Mouse (Mus musculus) heart, embryonic 12.5 days (tissue): Measurements from ENCODE around the gene Entpd4b. TPM values are rescaled to one million over a fixed set of nuclear protein-coding genes. Genes with fewer than 3 reads are reported as not detected.
"Not testable (repeated sequence)": the region's sequence is repeated elsewhere in the genome, so short reads cannot be mapped to it uniquely, and the experiment has no call there.

Experiments
- ATAC-seq: fragments of 200-750 bp; cut with Nextera tagmentation; 2 replicates; pipeline ENCODE4 v1.8.0; 2017; ENCODE audit warnings: moderate TSS enrichment, moderate library complexity; ENCODE audit not compliant: insufficient number of reproducible peaks, low FRiP score
- H3K27ac ChIP-seq: fragments of 300-500 bp; sonication (generic); 2 replicates; pipeline ENCODE4 v1.5.1; 2016; ENCODE audit warnings: mild to moderate bottlenecking, moderate library complexity; ENCODE audit not compliant: poor library complexity, severe bottlenecking
- H3K27me3 ChIP-seq: fragments of 300-500 bp; sonication (generic); replicated peaks from 2 replicates; pipeline ENCODE4 v1.6.1; 2016; ENCODE audit warnings: mild to moderate bottlenecking, moderate library complexity
- H3K36me3 ChIP-seq: fragments of 300-500 bp; sonication (generic); 2 replicates; pipeline ENCODE4 v1.6.1; 2016; ENCODE audit warnings: mild to moderate bottlenecking, moderate library complexity
- H3K4me1 ChIP-seq: fragments of 300-500 bp; sonication (generic); replicated peaks from 2 replicates; pipeline ENCODE4 v1.6.1; 2016; ENCODE audit warnings: mild to moderate bottlenecking
- H3K4me2 ChIP-seq: fragments of 300-500 bp; sonication (generic); 2 replicates; pipeline ENCODE4 v1.6.1; 2016; ENCODE audit warnings: mild to moderate bottlenecking, moderate library complexity
- H3K4me3 ChIP-seq: fragments of 300-500 bp; sonication (generic); 2 replicates; pipeline ENCODE4 v1.5.1; 2016; ENCODE audit warnings: mild to moderate bottlenecking
- H3K9ac ChIP-seq: fragments of 300-500 bp; sonication (generic); 2 replicates; pipeline ENCODE4 v1.6.1; 2016; ENCODE audit warnings: mild to moderate bottlenecking, moderate library complexity
- H3K9me3 ChIP-seq: fragments of 300-500 bp; sonication (generic); replicated peaks from 2 replicates; pipeline ENCODE4 v1.6.1; 2016; ENCODE audit warnings: mild to moderate bottlenecking, moderate library complexity
- WGBS: fragments of 180-500 bp; shearing (Covaris S2); methylation state at CpG from one replicate; pipeline ENCODE4 v1.1.7; 2016; 5-methylcytosine and 5-hydroxymethylcytosine counted together
- polyA plus RNA-seq: library from polyadenylated mRNA; unstranded; fragments of >200 nt; fragmentation: Nextera tagmentation; extraction: Ambion mirVana; gene quantifications from 2 replicates; pipeline ENCODE4 v1.2.1, GENCODE M21; 2016

Gene Entpd4b
- polyA plus RNA-seq, 1 experiment from 2014 or later: 23.0 TPM

DNA sequence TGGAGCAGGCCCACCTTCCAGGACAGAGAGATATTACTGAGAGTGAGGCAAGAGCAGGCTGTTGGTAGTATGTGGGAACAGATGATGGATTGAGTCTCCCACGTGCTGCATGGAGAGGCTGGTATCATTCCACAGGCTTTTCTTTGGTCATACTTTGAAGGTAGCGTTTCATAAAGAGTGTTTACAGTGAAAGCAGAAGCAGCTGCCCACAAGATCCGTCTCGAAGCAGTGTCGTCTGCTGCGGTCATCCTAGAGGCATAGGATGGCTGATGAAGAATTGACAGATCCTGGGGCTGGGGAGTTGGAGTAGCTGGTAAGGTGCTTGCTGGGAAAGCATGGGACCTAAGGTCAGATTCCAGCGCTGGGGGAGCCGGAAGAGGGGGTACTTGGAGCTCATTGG is 1.6 kb downstream of the Entpd4b start:
- not testable (repeated sequence) for H3K9me3 ChIP-seq
- WGBS: no CpG with 5 or more reads among the region's 8 CpGs

DNA sequence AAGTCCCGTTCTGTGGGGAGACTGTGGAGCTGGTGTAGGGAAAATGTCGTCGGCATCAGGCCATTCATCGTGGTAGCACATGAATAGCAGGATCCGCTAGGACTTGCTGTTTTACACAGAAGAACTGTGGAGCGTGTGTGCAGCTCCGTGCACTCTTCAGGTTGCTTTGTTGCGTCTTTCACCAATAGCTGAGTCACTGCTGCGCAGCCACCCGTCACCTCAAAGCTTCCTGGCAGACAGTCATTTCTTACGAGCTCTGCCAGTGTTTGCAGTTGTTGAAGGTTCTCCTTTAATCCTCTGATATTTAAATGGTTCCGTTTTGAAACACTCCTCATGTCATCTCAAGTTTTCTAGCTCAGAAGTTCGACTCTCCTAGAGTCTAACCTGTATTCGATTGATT is 2.3 kb downstream of the Entpd4b start:
- H3K27me3 ChIP-seq, H3K9ac ChIP-seq, H3K9me3 ChIP-seq, H3K4me1 ChIP-seq, H3K27ac ChIP-seq, H3K4me2 ChIP-seq, H3K36me3 ChIP-seq, H3K4me3 ChIP-seq, ATAC-seq: not testable (repeated sequence)
- WGBS: no CpG with 5 or more reads among the region's 14 CpGs

More for the DNA sequence above, 1.6 kb downstream of the Entpd4b start:
- H3K27ac ChIP-seq, H3K4me1 ChIP-seq, H3K9ac ChIP-seq, H3K4me3 ChIP-seq, H3K4me2 ChIP-seq, ATAC-seq, H3K27me3 ChIP-seq, H3K36me3 ChIP-seq: not testable (repeated sequence)

Other genes starting within 250 kb of the Entpd4b start
- 0.61 TPM in 1 of 2 replicates, not detected in the other for gene Gm16867, start 52.1 kb upstream of the Entpd4b start, polyA plus RNA-seq
- not detected in 2 replicates for gene Gm27179, start 42.9 kb upstream of the Entpd4b start, polyA plus RNA-seq